32 mouse cellular contexts compared by ENCODE assay signal in genomic region chr6:86804646-86805045, GRCm38 (mm10).
"Had no signal": no experiment of that assay in that cellular context is flagged by ENCODE, and none has a peak within 500 bp of the region (broad histone marks: within the 10 kb centered on the region; RNA-seq: fewer than 3 reads in every experiment).

No protein-coding gene starts in this region.

- H3K36me3 ChIP-seq: limb, embryonic 10.5 days; limb, embryonic 12.5 days; limb, embryonic 13.5 days; limb, embryonic 15.5 days; liver, embryonic 12.5 days; liver, embryonic 13.5 days; liver, embryonic 15.5 days; lung, embryonic 15.5 days; midbrain, embryonic 10.5 days; midbrain, embryonic 12.5 days; midbrain, embryonic 13.5 days; midbrain, embryonic 15.5 days had no signal

- H3K4me1 ChIP-seq: limb, embryonic 10.5 days; limb, embryonic 13.5 days; limb, embryonic 15.5 days; liver, embryonic 12.5 days; liver, embryonic 15.5 days; midbrain, embryonic 13.5 days had no signal

- H3K9ac ChIP-seq: limb, embryonic 12.5 days; limb, embryonic 13.5 days; limb, embryonic 15.5 days; liver, embryonic 12.5 days; liver, embryonic 13.5 days; liver, embryonic 14.5 days; liver, embryonic 15.5 days; liver, postnatal 0 days; lung, embryonic 14.5 days; lung, embryonic 15.5 days; midbrain, embryonic 12.5 days; midbrain, embryonic 13.5 days; midbrain, embryonic 15.5 days had no signal

- H3K27ac ChIP-seq: left cerebral cortex, adult 2 months; limb, embryonic 10.5 days; limb, embryonic 12.5 days; limb, embryonic 13.5 days; limb, embryonic 15.5 days; liver, embryonic 12.5 days; liver, embryonic 13.5 days; liver, embryonic 14.5 days; liver, embryonic 15.5 days; lung, embryonic 15.5 days; macrophage; midbrain, embryonic 10.5 days; midbrain, embryonic 12.5 days; midbrain, embryonic 13.5 days; midbrain, embryonic 15.5 days had no signal

- H3K27me3 ChIP-seq: liver, embryonic 15.5 days; lung, embryonic 15.5 days; midbrain, embryonic 12.5 days; midbrain, embryonic 13.5 days; midbrain, embryonic 15.5 days had no signal

- H3K4me2 ChIP-seq: limb, embryonic 12.5 days; limb, embryonic 13.5 days; limb, embryonic 15.5 days; liver, embryonic 11.5 days; liver, embryonic 12.5 days; liver, embryonic 13.5 days; liver, embryonic 15.5 days; lung, embryonic 14.5 days; lung, embryonic 15.5 days; midbrain, embryonic 11.5 days; midbrain, embryonic 12.5 days; midbrain, embryonic 13.5 days; midbrain, embryonic 15.5 days had no signal

- H3K9me3 ChIP-seq: limb, embryonic 10.5 days; limb, embryonic 12.5 days; limb, embryonic 13.5 days; limb, embryonic 15.5 days; liver, embryonic 12.5 days; liver, embryonic 13.5 days; liver, embryonic 15.5 days; lung, embryonic 15.5 days; megakaryocyte, embryonic 14.5 days; midbrain, embryonic 10.5 days; midbrain, embryonic 12.5 days; midbrain, embryonic 13.5 days; midbrain, embryonic 15.5 days had no signal

- H3K4me3 ChIP-seq: left cerebral cortex, adult 2 months; limb, embryonic 10.5 days; limb, embryonic 12.5 days; limb, embryonic 13.5 days; limb, embryonic 15.5 days; liver, embryonic 12.5 days; liver, embryonic 13.5 days; liver, embryonic 15.5 days; lung, embryonic 15.5 days; megakaryocyte, embryonic 14.5 days; midbrain, embryonic 10.5 days; midbrain, embryonic 12.5 days; midbrain, embryonic 13.5 days; midbrain, embryonic 15.5 days; myocyte had no signal

- ATAC-seq: liver, embryonic 12.5 days; liver, postnatal 0 days; lung, postnatal 0 days; midbrain, embryonic 13.5 days; midbrain, embryonic 15.5 days; midbrain, embryonic 16.5 days had no signal

- DNase-seq: left cerebral cortex, postnatal 4 days; liver; liver, embryonic 13.5 days; liver, postnatal 0 days; lung, adult 18-20 months; lung, adult 2 months; lung, embryonic 14.5 days; lung, postnatal 10 days; lung, postnatal 14 days; lung, postnatal 36 days; lung, postnatal 4 days; midbrain, embryonic 14.5 days had no signal
